ENCODE assay signal across 8 mouse cellular contexts in genomic region chr19:8798264-8798946, GRCm38 (mm10). TPM values are rescaled to one million over a fixed set of nuclear protein-coding genes. Genes with fewer than 3 reads are reported as not detected.
DNase-seq lines count a peak whose midpoint lies in the region; ATAC-seq lines count a peak whose summit lies in the region.

Polr2g (minus strand) TSS chr19:8798577.

- peak; percentile 97 for DNase-seq in adipocyte (ENCODE audit: low spot score)
- DNase-seq in embryo, embryonic 10 days (ENCODE audit: low spot score), result peak; percentile 93
- peak; percentile 85 for DNase-seq in gastrocnemius, postnatal 10 days
- DNase-seq in induced T-regulatory cell, adult 2 months (ENCODE audit: low read depth), result peak; percentile 96
- DNase-seq in left cerebral cortex, adult 9 months (ENCODE audit: low spot score in 2 of 2), result peak; percentile 85 to 92
- peak; percentile 85 for DNase-seq in right cerebral cortex, postnatal 14 days
- peak; percentile 83 to 91 for DNase-seq in urinary bladder, postnatal 36 days (ENCODE audit: low spot score in 2 of 2)

- ATAC-seq in megakaryocyte progenitor cell, adult 5-6 weeks (replicated peaks; ENCODE audit: poor library complexity), result peak; percentile 73

RNA-seq across cellular contexts. Expression of gene Polr2g, which starts in this region (rescaled TPM):
- total RNA-seq in gastrocnemius, postnatal 10 days (2021), result 10 to 100 TPM; 40.9 to 45.1 TPM
- total RNA-seq in megakaryocyte progenitor cell, adult 5-6 weeks (2015), result 142 and 164 TPM in 2 replicates
- 68.1 and 83.9 TPM in 2 replicates for total RNA-seq in megakaryocyte progenitor cell, adult 5-6 weeks (2017)

Comparison
In these comparisons a context has a peak if more than half of its experiments do, and no peak if none do; other contexts are left out.
1. Peak in every context shown above with its lines: DNase-seq and ATAC-seq.